Mouse (Mus musculus) heart, adult 2 months (tissue): ENCODE results near the gene Ccdc51.

Experiments
- CTCF ChIP-seq: fragments of 200-600 bp; IDR thresholded peaks from 2 replicates; pipeline ENCODE4 v1.8.1; 2022; ENCODE audit warnings: antibody characterized with exemption, mild to moderate bottlenecking, moderate library complexity
- EP300 ChIP-seq: fragments of 200-500 bp; IDR thresholded peaks from 2 replicates; pipeline ENCODE4 v1.6.1; 2011; ENCODE audit warnings: low read depth, low read length, control low read depth; ENCODE audit not compliant: insufficient read depth
- POLR2A ChIP-seq: fragments of 200-500 bp; IDR thresholded peaks from 2 replicates; pipeline ENCODE4 v1.6.1; 2011; ENCODE audit warnings: mild to moderate bottlenecking, low read depth, low read length, control low read depth; ENCODE audit not compliant: insufficient read depth

DNA sequence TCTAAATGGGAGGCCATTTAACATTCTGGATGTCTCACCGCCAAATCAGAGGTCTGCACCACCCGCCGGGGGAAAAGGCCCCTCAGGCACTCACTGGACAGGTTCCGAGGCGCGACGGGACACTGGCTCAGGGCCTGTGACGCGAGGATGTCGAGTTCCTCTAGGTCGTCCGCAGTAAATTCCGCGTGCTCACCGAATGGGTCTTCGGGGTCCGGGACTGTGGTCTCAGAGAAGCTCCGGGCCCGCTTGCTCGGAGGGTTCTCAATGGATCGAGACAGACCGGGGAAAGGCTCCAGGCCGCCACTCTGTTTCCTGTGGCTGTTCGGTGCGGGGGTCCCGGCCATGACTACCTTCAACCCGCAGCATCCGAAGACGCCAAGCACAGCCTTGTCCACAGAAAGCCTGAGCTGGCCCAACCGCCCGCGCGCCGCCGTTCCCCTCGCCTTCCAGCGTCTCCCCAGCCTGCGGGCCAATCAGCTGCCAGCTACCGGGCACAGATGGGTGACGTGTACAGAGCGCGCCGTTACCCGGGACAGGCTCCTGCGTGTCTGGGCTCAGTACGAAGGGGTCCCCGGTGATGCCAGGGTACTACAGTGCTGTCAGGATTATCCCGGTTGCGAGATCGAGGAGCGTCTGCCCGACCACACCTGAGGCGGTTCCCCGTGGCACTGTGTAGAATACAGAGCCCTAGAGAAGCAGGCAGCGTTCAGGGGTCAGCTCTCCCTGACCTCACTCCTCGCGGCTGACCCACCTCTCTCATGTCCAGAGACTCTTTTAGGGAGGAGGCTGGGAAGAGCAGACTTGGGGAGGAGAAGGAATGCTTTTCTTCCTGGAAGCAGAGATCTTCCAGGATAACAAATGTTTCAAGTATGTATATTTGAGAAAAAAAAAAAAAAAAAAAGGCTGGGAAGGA is 8.4 kb upstream of the Ccdc51 start, which contains the start of gene Atrip:
- TF ChIP-seq CTCF: no peak
- peak; percentile 82 for TF ChIP-seq POLR2A
- no peak for TF ChIP-seq EP300
